Mouse (Mus musculus) layer of hippocampus, adult 18-20 months (tissue): ENCODE measurements at regions not wholly inside any gene's neighbourhood (a gene's known extent, or its start where the extent isn't known, plus 50 kb on each side); places are given as distances from the start of the nearest gene placed in this dataset.

Experiments used
- DNase-seq, 2 experiments: peaks; one replicate each; pipeline ENCODE4 v3.0.0; 2022; ENCODE audit warnings: low spot score in 2 of 2

DNA sequence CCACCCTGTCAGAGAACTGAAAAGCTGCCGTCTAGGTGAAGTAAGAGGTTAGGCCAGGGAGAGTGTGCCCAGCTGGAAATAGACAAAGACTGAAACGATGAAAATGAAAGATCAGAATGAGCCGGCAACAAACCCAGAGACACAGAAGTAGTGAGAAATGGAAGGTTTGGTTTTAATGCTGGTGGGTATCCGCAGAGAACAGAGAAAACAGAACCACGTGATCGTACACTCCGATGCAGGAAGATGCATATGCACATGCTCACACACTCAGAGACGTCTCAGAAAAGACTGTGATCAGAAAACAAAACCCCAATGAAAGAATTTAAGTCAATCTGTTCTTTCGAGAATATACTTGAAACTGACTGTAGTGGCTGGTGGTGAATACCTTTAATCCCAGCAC lies 241.0 kb upstream of the Jmjd1c start:
- DNase-seq = no peak

DNA sequence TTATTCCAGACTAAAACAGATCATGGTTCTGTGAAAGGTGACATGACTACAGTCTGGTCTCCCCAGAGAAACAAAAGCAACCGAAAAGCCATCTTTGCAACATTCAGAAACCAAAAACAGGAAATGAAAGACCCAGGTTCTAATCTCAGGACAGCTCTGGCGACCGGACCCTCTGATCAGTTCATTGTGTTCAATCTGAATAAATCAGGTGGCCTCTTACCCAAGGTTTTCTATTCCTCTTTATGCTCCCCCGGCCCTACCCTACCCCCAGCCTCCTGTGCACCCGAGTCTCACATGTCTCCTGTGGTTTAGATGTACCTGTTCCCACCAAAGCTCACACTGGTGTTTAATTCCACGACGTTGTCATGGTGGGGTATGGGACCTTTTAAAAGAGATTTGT lies 238.6 kb upstream of the Jmjd1c start:
- DNase-seq = no peak

DNA sequence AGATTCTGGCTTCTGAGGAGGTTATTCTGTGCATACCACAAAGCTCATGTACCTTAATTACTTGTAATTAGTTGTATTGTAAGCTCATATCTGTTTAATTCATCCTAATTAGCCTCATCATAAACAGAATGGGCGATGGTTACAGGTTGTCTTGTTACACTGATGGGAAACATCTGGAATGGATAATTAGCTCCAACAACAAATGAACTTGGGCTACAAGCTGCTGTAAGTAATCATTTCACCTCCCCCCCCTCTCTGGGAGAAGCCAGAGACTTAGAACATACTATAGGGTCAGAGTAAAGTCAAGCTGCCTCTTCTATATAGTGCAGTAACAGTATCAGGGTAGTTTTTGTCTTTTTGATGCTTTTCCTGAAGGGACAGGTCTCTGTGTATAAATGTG lies 234.5 kb upstream of the Jmjd1c start:
- no peak for DNase-seq

DNA sequence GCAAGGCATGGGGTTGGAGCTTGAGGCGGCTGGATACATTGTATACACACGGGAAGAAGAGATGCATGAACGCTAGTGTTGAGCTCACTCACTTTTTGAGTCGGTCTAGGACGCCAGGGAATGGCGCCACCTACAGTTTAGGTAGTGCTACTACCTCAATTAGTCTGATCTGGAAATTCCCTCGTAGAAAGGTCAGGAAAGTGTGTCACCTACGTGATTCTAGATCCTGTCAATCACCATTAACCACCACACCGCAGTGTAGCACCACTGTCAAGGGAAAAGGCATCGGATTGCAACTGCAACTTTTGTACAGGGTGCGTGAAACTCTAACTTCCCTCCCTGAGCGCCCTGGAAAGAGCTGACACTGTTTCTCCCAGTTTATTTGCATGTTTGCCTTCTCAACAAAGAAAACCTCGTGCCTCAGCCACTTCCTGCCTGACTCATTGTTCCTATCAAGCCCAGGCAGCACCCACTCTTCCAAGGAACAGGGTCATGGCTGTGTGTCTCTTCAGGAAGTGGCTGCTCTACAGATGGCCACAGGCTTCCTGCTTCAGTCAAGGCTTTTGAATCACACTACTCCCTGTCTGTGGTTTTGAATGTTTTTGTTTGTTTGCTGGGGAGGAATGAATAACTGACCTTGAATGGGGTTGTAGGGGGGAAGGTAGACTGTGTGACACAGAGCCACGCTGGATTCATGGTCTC lies 231.6 kb upstream of the Jmjd1c start:
- no peak for DNase-seq

DNA sequence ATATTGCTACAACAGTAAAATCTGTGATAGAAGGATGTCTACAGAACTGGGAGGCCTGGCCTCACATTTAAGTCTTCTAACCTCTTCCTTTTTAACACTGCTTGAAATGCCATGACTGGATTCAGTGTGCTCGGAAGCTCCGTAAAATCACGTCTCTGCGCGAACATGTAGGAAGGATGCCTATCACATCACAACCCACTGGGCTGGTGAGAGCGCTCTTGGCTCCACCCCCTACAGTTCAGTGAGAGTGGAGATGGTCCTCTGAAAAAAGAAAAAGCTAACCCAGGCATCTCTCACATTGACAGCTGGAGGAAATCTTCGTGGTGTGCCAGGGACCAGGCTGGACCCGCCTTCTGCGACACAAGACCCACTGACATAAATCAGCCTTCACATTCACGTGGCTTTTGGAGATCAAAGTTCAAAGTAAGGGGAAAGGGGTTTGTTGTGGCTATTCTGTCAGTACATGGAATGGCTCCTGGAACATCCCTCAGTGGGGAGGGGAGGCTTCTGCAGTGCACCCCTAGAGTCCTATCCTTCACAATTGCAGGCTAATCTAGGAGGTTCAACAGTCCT lies 230.8 kb upstream of the Jmjd1c start:
- DNase-seq = no peak

DNA sequence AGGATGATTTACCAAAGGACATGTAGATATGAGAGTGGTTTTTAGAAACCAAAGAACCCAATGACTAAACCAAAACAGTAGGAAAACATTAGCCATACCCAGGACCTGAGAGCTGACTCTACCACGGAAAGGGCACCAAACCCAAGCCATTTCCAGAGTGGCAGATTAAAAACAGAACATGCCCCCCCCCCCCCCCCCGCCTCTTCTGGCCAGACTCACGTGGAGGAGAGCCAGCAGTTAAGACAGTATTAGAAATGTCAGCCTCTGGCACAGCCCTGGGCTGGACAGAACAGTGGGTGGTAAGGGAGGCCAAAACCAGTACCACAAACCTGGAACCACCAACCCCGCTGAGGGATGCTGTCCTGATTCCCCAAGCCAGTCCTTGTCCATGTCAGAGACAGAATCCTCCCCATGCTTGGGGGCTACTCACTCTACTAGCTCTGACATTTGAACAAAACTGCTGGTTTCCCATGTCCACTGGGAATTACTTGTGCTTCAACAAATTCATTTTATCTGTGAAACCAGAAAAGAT lies 224.7 kb upstream of the Jmjd1c start:
- no peak for DNase-seq

DNA sequence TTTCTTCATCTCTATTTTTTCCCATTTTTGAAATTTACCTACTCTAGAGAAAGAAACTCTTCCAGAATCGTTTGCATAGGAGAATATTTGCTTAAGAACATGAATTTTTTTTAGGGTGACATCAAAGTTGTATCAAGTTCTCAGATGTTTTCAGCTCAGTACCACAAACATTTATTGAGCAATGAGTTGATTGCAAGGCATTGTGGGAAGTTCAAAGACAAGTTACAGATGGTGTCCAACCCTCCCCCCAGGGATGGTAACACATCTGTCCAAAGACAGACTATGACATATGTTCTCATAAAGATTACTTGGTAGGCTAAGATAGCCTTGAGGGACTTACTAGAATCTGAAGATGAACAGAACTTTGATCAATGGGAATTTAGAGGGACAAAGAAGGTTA lies 224.3 kb upstream of the Jmjd1c start:
- no peak for DNase-seq

DNA sequence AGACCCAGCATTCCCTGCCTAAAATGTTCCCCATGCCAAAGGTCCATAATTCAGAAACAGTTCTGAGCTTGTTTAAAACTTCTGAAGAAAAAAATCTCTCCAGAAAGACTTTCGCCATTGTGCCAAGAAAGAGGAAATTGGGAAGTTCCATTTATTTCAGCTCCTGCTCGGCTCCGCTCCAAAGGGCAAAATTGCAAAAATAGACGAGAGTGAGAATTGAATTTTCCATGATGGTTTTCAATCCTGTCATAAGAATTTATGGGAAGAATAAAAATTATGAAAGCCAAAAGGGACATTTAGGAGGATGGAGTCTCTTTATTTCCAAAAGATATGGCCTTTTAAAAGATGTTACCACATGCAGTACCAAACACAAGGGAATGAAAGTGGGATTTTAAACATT lies 222.5 kb upstream of the Jmjd1c start:
- DNase-seq = no peak

DNA sequence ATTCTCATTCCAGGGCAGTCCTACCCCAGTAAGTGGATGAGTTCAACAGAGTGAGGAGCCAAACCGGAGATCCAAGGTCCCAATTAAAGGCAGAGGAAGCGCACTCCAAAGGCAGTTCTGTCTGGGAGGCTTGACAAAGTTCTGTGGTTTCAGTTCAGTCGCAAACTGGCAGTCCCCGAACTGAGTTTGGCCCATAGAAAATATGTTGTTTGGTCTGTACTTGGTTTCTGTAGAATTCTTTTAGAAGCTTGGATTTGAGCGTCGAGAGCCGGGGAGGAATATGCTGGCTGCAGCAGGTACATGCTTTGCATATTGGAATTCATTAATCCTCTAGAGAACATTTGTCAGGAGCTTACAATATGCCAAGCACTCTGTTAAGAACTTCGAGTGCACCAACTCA lies 216.9 kb upstream of the Jmjd1c start:
- DNase-seq = peak; percentile 25 to 61

DNA sequence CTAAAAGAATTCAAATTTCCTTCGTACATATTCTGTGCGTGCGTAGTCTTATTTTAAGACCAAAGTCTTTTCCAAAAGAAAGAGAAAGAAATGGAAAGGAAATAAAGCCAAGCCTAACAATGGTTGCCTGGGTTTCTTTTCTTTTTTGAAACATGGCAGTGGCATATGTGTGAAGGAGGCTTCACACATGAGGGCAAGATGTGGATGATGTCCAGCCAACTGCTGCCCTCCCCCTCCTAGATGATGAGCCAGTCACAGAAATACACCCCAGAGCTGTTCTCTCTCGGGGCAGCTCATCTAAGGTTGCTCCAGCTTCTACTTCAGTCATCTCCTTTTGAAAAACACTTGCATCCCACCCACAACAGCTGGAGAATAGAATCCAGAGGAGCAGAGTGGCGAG lies 213.1 kb upstream of the Jmjd1c start:
- DNase-seq = no peak

DNA sequence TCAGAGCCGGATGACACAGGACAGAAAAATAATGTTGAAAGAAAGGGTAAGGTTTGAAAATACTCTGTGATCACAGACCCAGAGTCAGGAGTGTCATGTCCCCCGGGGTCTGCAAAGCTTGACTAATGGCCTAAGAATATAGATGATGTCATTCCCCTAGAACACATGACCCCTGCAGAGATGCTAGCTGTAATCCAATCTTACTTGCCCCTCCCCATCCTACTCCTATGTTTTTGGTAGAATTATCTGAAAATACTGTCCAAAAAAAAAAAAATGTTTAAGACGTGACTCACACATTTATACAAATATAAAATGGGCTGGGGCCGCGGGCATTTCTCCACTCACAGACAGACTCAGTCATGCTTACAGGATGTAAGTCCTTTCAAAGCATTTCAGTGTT lies 210.3 kb upstream of the Jmjd1c start:
- no peak for DNase-seq

DNA sequence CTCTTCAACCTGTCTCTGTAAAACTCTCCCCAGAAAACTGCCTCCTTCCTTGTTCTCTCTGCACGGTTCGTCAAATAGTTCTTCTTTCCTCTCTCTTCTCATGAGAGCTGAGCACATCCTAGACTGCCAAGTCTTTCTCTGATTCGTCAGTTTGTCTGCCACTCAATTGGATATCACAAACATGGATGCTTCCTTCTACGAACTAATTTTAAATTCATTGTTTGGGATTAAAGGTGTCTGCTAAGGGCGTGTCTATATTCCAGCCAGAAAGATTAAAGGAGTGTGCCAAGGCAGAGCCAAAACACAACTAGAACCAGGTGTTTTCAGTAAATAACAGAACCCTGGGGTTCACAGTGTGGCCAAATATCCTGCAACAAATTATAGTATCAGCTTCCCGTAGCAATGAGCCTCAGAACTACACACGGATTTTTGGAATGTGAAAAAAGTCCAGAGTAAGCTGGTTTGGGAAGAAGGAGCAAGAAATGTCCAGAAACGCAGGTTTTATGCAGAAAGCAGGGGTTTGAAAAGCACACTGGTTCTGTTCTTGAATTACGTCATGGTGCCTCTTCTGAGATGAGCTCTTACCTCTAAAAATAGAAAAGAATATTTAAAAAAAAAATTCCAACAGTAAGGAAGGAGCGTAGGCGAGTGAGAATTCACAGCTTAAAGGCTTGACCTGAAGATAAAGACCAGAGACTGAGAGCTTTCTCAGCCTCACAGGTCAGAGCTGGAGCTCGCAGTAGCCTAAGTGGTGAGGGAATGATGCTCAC lies 206.0 kb upstream of the Jmjd1c start:
- peak in 1 of 2 experiments; percentile 38 for DNase-seq

DNA sequence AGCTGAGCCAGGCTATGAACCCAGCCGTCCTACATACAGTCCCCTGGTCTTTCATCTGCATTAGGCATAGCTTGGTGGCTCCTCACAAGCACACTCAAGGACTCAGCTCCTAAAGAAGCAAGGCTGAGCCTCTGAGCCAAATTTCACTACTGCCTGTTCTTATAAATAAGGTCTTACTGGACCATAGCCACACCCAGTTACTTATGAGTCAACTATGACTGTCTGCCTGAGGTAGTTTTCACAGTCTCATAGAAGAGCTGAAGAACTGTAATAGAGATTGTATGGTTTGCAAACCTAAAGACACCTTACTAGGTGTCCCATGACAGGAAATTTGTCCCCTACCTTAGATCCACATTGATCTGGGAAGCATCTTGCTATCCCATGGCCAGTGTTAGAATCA lies 204.1 kb upstream of the Jmjd1c start:
- no peak for DNase-seq

DNA sequence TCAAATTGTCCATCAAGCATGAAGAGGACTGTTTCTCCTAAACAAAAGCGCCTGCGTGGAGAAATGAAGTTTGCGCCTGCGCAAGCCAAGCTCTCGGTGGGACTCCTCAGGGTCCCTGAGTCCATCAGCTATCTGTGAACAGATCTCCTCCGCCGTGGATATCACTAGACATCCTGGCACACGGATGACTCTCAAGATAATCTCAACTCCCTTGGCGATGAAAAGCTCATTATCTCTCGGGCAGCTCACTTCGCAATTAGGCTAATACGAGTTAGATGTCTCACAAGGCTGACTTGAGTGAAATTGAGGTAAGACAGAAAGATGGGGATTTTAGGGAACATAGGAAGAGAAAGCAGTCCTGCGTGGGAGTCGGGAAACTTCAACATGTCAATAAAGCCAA lies 202.1 kb upstream of the Jmjd1c start:
- DNase-seq = no peak

DNA sequence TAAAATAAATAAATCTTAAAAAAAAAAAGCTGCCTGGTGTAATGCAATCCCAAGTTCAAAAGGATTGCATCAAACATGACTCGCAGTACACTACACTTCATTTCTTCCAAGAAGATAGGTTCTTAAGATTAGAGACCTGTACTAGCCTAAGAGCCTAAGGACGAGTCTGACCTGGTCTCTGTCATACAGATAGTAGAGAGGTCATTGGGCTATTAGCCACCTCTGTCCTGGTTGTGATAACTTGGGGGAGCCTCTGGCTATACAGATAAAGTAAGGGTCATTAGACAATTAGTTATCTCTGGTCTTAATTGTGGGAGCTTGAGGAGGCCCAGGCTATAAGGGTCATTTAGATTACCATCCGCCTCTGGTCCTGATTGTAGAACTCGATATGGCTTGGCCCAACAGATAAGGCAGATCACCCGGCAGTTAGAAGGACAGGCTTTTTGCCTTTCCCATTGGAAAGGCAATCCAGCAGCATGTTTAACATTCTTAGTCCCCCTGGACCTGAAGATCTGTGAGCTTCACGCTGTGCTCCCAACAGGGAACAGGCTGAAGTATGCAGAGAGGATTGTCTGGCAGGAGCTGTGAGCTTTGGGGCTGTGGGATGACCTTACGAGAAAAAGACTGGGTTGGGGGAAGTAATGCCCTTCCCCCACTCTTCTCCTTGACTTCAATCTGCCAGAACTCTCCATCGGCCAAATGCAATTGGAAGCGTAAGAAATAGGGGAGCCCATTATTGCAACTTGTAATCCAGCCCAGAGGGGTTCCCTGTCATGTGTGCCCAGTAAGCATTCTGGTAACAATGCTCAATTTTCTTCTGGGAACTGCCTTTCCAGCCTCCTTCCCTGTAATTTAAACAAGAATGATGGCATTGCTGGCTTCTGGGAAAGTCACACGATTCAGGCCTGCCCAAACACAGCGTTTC lies 199.0 kb upstream of the Jmjd1c start:
- no peak for DNase-seq

DNA sequence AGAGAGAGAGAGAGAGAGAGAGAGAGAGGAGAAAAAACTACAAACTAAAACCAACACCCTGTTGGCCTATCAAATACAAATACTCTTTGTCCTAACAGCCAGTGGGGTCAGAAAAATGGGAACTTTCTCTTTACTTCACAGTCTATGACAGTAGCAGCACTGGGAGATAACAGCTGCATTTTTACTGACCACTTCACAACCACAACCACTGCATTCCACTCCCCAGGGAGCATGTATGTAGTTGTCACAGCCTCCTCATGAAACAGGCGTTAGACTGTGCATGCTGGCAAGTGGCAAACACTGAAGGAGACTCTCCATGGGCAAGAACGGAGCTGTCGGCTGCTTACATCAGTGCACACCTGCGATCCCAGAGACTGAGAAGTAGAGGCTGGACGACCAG lies 196.2 kb upstream of the Jmjd1c start:
- DNase-seq = no peak

DNA sequence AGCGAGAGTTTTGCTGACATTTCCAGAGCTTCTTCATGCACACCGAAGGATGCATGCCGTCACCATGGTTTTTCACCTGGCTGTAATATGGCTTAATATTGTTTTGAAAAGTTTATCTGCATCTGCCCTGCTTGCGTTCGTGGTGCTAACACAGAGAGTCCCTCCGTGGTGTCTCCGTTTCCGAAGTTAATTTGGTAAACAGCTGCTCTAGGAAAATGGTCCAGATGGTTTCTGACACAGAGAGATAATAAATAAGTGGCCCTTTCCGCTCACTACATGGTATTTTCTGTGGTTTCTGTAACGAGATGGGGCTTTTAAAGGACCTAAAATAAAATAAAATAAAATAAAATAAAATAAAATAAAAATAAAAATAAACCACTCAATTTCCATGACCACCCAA lies 195.1 kb upstream of the Jmjd1c start:
- DNase-seq = no peak

DNA sequence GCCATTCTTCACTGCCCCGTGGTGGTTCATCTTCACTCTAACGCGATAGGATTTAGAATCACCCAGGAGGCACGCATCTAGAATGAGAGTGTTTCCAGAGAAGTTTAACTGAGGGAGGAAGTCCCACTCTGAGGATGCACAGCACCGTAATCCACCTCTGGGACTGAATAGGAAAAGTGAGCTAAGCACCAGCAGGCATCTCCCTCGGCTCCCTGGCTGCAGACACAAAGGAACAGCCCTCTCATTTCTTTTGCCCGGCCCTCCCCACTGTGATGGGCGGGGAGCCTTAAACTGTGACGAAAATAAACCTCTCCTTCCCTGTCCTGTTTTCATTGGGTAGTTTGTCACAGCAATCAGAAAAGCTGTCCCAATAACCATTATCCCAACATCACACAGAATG lies 194.1 kb upstream of the Jmjd1c start:
- no peak for DNase-seq

DNA sequence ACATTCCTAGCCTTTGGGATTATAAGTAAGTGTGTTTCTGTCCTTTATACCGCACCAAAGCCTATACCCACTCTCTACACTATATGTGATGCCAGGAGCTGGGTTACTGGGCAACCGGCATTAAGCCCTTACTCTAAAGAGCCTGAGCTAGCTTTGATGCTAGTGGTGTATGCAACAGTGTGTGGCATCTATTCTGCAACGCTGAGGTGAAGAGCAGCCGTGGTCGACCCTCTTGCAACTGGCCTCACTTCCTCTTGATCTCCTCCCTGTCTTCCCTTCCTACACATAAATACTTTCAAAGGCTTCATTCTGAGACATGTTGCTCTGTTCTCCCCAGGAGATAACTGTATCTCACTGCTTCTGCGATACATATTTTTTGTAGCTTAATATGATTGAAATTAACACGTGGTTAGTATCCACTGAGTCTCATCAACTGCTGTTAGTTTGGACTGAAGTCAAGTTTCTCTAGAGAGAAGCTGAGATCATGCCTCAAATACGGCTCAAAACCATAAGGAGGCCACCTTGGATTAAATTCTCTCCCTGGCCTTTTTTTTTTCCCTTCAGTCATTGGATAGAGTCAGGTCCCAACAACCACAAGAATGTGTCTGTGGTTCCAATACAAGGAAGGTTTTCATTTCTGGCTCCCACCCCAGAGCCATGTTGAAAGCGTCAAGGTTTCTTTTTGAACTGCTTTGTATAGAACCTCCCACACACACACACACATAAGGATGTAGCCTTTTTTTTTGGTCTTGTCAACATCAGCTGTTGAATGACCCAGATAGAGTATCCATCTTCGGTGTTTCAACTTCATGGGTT lies 191.2 kb upstream of the Jmjd1c start:
- DNase-seq = no peak

DNA sequence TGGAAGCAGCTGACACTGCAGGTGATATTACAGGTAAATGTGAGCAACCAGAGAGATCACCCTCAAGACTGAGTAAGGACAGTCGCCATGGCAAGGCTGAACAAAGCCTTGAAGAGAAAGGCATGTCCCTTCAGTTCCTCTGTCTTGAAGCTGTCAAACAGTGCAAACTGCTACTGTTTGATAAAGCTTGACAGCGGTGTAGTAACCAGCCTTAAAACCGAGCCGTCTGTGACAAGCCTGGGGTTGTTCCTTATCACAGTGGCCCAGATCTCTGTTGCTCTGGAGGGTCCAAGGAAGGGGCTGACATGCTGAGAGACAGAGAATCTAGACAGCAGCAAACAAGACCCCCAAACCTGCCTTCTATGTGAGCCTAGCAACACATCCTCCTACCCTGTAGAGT lies 188.1 kb upstream of the Jmjd1c start:
- DNase-seq = no peak
